Mouse (Mus musculus): ENCODE results near the gene Cirbp. TPM values are rescaled to one million over a fixed set of nuclear protein-coding genes. Genes with fewer than 3 reads are reported as not detected.
A peak's percentile ranks its signal among the peaks of the same experiment; 100 is the strongest.

The Cirbp gene
- total RNA-seq, 4 experiments from 2014 or later: 23.4 to 49.1 (median 31.4) TPM

DNA sequence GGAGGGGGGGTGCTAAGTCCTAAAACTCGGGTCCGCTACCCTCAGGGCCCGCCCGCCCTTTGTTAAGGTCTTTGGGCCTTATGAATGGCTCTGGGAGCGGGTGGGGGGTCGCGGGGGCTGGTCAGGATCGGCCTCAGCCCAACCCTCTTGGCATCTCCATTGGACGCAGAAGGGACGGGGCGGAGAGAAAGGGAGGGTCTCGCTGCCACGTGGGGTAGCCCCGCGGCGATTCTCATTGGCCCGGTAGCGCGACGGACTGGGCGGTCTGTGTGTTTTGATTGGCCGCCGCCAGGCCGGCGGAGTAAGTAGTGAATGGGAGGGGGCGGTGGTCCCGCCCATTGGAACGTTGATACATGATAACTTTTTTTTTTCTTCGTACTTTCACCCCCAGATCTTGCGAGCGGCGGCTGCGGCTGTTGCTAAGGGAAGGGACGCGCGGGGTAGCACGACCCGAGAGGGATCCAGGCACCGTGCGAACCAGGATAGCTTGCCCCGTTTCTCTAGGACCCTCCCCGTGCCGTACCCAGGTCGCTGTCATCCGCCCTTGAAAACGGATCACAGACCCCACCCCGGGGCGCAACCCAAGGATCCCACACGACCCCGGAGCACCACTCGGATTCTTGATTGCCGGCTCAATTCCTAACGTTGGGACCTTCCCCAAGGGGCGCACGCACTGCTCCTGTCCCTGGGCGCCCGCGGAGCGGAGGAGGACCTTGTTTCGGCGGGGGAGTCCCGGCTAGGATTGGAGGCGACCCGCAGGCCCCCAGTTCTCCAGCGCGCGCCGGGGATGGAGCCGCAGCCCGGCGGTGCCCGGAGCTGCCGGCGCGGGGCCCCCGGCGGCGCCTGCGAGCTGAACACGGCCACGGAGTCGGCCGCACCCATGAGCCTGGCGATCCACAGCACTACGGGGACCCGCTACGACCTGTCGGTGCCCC lies 16.2 kb upstream of the Cirbp start:
- peak; percentile 93 to 95 for DNase-seq (ENCODE audit: low spot score in 2 of 2)

DNA sequence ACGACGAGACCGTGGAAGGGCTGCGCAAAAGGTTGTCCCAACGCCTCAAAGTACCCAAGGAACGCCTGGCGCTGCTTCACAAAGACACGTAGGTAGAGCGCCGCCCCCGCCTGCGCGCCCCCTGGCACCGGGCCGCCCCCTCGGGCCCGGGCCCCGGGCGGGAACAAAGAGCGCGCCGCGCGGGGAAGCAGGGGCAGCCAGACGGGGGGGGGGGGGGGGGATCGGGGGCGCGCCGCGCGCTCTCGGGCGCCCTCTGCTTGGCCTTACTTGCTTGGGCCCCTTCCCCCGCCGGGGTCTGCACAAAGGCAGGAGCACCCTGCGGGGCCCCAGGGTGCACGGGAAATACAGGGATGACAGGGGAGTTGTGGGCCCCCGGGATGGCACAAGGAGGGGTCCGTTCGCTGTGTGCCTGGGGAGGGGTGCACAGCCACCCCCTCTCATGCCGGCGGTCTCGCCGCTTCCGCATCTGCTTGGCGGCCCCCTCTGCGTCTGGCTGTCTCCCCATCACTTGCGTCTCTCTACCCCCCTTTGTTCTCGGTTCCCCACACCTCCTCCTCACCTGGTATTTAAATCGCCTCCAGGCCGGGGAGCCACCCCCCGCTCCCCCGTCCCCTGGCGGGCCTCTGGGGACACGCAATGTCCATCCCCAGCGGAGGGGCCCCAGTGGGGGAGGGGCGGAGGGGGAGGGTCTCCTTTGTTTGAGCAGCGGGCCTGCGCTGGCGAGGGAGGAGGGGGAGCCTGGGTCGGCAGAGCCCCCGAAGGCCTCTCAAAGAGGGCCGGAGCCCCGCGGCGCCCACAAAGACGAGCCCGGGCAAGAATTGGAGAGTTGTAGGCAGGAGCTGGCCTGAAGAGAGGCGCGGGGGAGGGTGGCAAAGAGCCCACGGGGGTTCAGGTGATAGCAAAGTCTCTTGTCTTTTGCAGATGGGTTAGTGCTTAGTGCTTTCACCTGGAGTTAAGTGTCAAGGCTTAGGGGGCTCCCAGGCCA lies 15.3 kb upstream of the Cirbp start:
- peak in 1 of 2 experiments; percentile 36 for DNase-seq (ENCODE audit: low spot score in 2 of 2)

DNA sequence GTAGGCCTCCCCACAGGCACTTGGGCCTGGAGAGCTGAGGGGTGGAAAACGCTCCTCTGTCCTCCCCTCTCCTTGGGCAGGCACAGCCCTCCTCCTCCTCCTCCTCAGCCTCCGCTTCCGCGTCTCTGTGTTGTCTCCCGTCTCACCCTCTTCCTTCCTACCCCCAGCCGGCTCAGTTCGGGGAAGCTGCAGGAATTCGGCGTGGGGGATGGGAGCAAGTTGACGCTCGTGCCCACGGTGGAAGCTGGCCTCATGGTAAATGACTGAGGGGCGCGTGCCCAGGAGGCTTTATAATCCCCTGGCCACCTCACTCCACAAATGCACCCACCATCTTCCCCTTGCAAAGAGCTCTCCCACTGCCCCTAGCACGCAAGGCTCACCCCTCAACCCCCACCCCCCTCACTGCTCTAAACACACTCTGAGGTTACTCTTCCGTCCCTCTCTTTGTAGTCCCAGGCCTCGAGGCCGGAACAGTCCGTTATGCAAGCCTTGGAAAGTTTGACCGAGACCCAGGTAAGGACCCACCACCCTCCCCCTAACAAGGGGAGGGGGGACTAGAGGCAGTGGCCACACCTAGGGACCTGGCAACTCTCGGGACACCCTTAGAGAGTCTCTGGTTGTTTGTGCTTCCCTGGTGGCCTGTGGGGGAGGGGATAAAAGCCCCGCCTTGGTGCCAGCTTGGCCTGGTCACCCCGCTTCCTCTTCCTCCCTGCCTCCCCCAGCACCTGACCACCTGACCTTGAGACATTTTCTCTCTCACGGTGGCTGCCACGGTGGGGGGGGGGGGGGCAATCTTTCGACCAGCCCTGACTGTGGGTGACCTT lies 14.4 kb upstream of the Cirbp start:
- no peak for DNase-seq (ENCODE audit: low spot score in 2 of 2)

DNA sequence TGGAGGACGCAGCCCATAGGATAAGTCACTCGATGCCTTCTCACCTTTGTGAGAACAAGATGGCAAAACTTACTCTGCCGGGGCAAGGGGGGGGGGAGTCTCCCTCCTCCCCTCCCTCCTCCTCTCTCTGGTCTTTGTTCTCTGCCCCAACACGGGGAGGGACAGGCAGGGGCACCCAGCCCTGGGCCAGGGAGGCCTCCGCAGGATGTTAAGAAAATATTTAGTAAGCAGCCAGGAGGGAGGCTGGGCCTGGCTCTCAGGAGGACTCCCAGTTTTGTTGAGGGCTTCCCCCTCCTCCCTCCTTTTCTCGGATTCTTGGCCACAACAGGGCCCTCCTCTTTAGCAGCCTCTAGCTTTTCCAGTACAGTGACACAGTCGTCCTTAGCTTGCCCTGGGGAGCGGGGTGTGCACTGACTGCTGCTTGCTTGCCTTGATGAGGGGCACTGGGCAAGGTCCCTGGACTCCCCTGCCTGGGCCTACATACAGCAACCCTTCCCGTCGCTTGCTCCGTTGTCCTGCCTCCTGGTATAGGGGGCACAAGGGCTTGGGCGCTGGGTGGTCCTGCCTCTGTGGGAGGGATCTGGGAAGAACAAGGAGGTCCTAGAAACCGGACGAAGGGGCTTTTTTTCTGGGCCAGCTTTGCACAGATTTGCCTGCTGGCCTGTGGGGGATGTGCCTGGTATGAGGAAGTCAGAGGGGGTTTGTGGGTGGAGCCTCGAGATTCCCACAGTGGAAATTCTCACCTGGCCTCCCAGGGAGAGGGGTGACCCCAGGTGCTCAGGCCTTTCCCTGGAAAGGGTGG lies 13.5 kb upstream of the Cirbp start:
- DNase-seq (ENCODE audit: low spot score in 2 of 2): no peak

DNA sequence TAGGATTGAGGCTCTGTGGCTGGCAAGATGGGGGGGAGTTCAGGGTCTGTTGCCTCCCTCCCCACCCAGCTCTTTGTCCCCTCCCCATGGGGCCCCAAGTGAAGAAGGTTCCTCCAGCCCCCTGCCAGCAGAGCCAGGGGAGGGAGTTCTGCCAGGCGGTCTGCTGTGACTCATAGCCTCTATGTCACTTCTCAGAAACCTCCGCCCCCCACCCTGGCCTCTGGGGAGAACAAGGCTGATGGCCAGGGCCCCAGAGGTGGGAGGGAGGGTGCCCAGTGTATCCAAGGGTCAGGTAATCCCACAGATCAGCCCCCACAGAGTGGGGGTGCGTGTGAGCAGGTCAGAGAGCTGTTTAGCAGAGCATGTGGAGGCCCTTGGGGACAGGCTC lies 12.9 kb upstream of the Cirbp start:
- no peak for DNase-seq (ENCODE audit: low spot score in 2 of 2)

DNA sequence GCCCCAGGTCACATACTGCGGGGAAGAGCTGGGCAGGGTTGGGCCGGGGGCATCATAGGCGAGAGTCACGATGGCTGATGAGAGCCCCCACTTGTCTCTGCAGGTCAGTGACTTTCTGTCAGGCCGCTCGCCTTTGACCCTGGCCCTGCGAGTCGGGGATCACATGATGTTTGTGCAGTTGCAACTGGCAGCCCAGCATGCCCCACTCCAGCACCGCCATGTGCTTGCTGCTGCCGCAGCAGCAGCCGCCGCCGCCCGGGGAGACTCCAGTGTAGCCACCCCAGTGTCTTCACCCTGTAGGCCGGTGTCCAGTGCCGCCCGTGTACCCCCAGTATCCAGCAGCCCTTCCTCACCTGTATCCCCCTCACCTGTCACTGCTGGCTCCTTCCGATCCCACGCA lies 12.1 kb upstream of the Cirbp start:
- DNase-seq (ENCODE audit: low spot score in 2 of 2): no peak

DNA sequence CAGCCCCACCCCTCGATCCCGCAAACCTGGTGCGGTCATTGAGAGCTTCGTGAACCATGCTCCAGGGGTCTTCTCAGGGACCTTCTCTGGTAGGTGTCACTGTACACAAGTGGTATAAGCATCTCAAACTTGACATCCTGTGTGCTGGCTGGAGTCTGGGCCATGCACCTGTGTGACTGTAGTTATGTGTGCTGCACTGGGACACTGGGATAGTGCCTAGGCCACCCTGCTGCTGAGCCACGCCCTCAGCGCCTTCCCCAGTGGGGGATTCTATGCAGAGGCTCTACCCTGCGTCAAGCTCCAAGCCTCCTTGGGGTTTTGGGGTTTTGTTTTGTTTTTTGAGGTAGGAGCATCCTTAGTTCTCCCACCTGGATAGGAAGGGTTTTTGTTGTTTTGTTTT lies 11.4 kb upstream of the Cirbp start:
- no peak for DNase-seq (ENCODE audit: low spot score in 2 of 2)

DNA sequence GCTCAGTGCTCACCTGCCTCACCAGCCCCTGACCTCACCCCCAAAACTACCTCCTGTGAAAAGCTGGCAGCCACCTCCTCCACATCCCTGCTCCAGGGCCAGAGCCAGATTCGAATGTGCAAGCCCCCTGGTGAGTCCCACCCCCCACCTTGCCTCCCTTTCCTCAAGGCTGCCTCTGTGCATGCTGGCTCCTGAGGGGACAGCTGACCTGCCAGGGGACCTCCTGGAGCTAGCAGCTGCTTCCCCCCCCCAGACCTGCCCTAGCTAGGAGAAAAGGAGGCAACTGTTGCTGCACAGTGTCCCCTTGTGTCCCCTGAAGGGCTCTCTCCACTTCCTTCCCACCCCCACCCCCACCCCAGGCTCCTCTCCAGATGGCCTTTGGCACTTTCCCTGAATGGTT lies 10.5 kb upstream of the Cirbp start:
- DNase-seq (ENCODE audit: low spot score in 2 of 2): no peak

DNA sequence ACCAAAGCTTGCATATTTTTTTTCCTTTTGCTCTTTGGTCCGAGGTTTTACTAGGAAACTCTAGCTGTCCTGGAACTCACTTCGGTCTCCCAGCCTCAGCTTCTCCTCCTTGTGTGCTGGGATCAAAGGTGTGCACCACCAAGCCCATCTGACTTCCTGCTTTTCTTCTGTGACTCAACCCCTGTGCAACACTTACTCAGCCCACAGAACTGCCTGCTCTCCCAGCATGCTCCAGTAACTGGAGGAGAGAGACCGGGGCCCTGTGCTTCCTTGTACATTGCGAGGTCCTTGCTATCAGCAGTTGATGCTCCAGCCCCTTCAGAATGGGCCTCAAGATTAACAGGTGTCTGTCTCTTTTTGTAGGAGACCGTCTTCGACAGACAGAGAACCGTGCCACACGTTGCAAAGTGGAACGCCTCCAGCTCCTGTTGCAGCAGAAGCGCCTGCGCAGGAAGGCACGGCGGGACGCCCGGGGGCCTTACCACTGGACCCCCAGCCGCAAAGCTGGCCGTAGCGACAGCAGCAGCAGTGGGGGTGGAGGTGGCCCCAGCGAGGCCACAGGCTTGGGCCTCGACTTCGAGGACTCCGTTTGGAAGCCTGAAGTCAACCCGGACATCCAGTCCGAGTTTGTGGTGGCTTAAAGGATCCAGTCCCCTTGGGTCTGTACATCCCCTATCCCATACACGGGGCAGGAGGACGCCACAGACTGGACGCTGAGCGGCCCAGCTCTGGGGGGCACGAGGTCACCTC lies 9.6 kb upstream of the Cirbp start:
- DNase-seq (ENCODE audit: low spot score in 2 of 2): no peak

DNA sequence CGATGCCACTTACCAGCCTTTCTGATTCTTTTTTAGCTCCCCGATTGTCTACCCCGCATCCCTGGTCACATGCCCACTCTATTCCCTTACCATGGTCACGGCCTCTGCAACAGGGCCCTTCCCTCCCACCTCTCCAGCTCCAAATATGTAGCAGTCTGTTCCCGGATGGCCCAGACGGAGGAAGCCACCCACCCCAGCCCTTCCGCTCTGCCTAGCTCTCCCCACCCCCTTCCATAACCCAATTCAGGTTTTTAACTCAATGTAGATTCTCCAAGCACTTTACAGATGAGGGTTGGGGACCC lies 9.1 kb upstream of the Cirbp start:
- no peak for DNase-seq (ENCODE audit: low spot score in 2 of 2)

DNA sequence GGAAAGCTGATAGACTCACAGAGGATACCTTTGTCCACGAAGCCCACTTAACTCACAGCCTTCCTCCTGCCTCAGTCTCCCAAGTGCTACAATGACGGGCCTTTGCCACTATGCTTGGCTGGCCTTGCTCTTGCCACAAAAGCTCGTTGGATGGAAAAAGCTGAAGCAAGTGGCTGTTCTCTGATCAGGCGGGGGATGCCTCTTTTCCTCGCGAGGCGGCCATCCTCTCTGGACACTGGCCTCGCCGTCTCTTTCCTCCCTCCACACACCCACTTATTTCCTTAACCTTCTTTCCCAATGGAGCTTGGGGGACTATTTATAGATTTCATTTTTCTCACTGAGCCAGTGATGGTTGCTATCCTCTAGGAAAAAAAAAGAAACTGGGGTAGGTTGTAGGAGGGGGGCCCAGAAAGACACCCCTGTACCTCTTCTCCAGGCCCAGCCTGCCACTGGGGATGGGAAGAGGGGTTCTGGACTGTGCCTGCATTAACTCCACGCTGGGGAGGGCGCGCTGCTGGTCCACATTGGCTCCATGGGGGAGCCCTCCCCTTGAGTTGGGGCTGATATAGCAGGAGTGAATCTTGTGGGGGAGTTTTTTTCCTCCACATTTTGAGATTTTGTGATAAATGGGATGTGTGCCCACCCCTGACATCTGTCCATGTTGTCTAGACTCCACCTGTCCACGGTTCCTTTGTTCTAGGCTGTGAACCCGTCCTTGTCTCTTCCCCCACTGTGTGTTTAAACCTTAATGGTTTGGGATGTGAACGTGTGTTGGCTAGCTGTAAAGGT lies 8.4 kb upstream of the Cirbp start:
- no peak for DNase-seq (ENCODE audit: low spot score in 2 of 2)

DNA sequence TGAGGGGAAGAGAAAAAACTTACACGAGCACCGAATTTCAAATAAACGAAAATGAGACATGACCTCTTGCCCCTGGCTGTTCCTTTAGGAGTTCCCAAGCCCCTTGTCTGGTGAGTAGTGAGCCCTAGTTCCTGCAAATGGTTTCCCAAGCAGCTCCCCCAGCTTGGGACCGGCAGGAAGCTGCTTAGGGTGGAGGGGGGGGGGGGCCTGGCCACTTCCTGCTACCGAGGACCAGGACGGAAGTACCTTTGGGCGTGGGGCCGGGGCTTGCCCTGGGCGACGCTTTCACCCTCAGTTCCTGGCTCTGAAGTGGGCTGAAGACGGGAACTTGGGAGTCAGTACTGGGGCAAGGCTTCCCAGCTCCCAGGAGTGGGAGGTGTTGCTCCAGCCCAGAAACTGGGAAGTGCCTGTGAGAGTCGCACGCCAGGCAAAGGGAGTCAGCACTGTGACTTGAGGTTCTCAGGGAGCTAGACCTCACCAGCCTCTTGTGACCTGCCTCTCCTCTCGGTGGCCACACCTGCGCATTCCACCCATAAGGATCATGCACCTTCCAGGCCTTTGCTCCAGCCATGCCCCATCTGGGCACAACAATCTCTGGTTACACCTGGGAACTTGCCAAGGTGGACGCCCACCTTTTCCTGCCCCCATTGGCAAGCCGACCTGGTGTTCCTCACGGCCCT lies 7.3 kb upstream of the Cirbp start:
- peak in 1 of 2 experiments; percentile 61 for DNase-seq (ENCODE audit: low spot score in 2 of 2)

DNA sequence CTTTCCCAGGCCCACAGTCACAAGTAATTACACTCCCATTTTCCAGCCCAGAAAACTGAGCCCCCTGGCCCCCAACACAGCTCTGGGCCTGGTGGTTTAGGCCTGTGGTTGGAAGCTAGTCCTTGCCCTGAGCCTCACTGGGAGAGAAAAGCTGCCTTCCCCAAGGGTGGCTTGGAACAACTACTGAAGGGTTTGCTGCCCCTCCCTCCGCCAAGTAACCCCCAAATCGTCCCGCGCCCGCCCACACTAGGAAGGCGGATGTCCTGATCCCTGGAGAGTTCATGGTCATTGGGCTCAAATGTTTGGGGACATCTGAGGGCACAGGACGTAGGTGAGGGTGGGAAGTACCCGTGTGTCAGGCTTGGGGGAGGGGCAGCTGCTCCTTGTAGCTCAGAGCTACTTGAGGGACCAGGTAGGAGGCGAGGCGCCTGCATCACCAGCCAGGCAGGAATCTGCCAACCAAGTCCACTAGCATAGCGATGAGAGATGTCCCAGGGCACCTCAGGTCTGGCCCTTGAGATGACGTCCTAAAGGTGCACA lies 6.7 kb upstream of the Cirbp start:
- DNase-seq (ENCODE audit: low spot score in 2 of 2): peak in 1 of 2 experiments; percentile 59

DNA sequence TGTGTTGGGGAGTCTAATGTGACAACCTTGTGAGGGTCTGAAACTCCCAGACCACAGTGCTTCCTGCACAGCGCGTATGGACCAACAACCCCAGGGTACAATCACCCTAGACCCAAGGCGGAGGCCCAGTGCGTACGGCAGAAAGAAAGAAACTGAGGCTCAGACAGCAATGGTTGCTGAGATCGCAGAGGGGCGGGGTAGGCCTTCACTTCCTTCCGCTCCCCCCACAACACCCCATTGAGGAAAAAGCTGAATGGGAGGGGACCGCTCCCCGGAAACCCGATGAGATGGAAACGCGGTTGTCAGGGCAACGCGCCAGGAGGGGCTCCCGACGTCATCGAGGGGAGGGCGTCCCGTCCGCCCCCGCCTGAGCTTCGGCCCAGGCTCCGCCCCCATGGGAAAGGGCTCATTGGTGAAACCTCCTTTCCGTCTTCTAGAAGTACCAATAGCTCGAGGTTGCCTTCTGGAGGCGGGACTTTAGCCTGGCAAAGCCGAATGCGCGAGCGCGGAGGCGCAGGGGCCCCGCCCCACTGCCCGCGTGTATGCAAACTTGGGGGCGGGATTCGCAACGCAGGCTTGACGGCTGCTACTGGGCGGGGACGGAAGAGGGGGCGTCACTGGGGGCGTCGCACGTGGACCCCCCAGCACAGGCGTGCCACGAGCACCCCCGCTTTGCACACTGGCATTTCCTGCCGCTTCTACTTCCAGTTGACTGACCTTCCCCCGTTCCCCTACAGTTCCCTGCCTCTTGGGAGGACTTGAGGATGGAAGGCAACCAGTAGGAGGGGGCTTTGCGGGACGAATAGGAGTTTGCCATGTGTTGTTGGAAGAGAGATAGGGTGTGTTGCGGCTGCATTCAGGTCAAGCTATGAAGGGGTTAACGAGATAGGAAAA lies 6.0 kb upstream of the Cirbp start:
- peak; percentile 95 to 98 for DNase-seq (ENCODE audit: low spot score in 2 of 2)

DNA sequence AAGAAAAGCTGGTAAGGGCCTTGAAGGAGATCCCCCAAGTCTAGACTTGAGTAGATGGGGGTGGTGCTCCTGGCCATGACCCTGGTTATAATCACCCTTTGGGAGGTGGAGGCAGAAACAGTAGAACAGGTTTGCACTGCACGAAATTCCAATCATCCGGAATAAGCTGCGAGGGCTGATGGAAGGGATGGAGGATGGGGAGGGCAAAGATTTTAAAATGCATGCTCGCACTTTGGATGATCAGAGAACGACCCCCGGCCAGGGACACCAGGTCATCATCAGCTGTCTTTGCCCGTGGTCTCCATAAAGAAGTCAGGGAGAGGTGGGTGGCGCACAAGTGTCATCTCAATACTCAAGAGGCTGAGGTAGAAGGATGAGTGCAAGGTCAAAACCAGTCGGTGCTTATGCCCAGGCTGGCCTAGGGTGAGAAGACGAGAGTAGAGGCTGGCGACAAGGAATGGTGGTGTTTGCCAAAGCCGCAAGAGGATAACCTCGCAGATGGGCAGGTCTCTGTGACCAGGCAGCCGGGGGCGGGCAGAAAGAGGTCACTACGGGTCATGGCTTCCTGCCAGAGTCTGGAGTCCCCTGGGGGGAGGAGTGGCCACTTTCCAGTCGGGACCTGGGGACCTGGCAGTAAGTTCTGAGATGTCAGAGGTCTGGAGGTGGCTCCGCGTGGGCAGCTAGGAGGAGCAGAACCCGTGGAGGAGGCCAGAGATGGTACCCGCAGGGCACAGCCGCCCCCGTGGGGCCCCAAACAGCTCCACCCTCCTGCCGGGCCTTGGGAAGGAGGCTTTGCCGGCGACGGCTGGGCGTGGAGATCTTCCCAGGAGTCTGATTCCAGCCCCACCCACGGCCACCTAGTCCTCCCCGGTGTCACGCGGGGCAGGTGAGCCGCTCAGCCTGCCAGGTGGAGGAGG lies 5.1 kb upstream of the Cirbp start:
- peak; percentile 81 to 84 for DNase-seq (ENCODE audit: low spot score in 2 of 2)

Data from gastrocnemius, adult 8-10 months (tissue).